Mouse (Mus musculus) midbrain, postnatal 0 days (tissue): Measurements from ENCODE around the gene Fxyd2. TPM values are rescaled to one million over a fixed set of nuclear protein-coding genes. Genes with fewer than 3 reads are reported as not detected.

Experiments used
- ATAC-seq: fragments of 200-750 bp; cut with Nextera tagmentation; 2 replicates; pipeline ENCODE4 v1.8.0; 2017; ENCODE audit warnings: moderate number of reproducible peaks, mild to moderate bottlenecking, moderate TSS enrichment, moderate library complexity; ENCODE audit not compliant: low FRiP score
- DNase-seq: peaks from one replicate; pipeline ENCODE4 v3.0.0-alpha.2; 2015; ENCODE audit warnings: low spot score
- H3K27ac ChIP-seq: fragments of 300-500 bp; sonication (generic); 2 replicates; pipeline ENCODE4 v1.5.1; 2014; ENCODE audit warnings: low read depth, mild to moderate bottlenecking, low read length, mixed read lengths
- H3K27me3 ChIP-seq: fragments of 300-500 bp; sonication (generic); 2 replicates; pipeline ENCODE4 v1.6.1; 2014; ENCODE audit warnings: low read length, control low read depth, mixed read lengths; ENCODE audit not compliant: insufficient read depth
- H3K36me3 ChIP-seq: fragments of 300-500 bp; sonication (generic); 2 replicates; pipeline ENCODE4 v1.6.1; 2014; ENCODE audit warnings: low read length, control low read depth, mixed read lengths; ENCODE audit not compliant: insufficient read depth
- H3K4me1 ChIP-seq: fragments of 300-500 bp; sonication (generic); 2 replicates; pipeline ENCODE4 v1.6.1; 2014; ENCODE audit warnings: mild to moderate bottlenecking, control low read depth, antibody characterized with exemption, low read length, mixed read lengths; ENCODE audit not compliant: insufficient read depth
- H3K4me2 ChIP-seq: fragments of 300-500 bp; sonication (generic); 2 replicates; pipeline ENCODE4 v1.6.1; 2014; ENCODE audit warnings: low read depth, mild to moderate bottlenecking, low read length, mixed read lengths; ENCODE audit not compliant: poor library complexity, severe bottlenecking
- H3K4me3 ChIP-seq: fragments of 300-500 bp; sonication (generic); 2 replicates; pipeline ENCODE4 v1.5.1; 2014; ENCODE audit warnings: low read depth, mild to moderate bottlenecking, low read length, moderate library complexity
- H3K9ac ChIP-seq: fragments of 300-500 bp; sonication (generic); replicated peaks from 2 replicates; pipeline ENCODE4 v1.6.1; 2014; ENCODE audit warnings: mild to moderate bottlenecking, low read length, moderate library complexity, mixed read lengths; ENCODE audit not compliant: poor library complexity, severe bottlenecking
- H3K9me3 ChIP-seq: fragments of 300-500 bp; sonication (generic); 2 replicates; pipeline ENCODE4 v1.6.1; 2016; ENCODE audit warnings: low read length, control low read depth
- CTCF ChIP-seq: IDR thresholded peaks from 2 replicates; pipeline ENCODE4 v1.5.1; 2016; ENCODE audit warnings: antibody characterized with exemption, mild to moderate bottlenecking
- WGBS: fragments of 180-500 bp; shearing (Covaris S2); extraction: QIAGEN DNeasy Blood & Tissue Kit; methylation state at CpG from one replicate; pipeline ENCODE4 v1.1.7; 2014; 5-methylcytosine and 5-hydroxymethylcytosine counted together
- polyA plus RNA-seq: library from polyadenylated mRNA; unstranded; fragments of >200 nt; fragmentation: Nextera tagmentation; extraction: Ambion mirVana; gene quantifications from 2 replicates; pipeline ENCODE4 v1.2.1, GENCODE M21; 2015
- total RNA-seq: library from RNA; depleted of rRNA; stranded (reverse); fragments of >200 nt; gene quantifications from 2 replicates; pipeline ENCODE4 v1.2.3, GENCODE M21; 2014

The Fxyd2 gene
- total and polyA plus RNA-seq, 2 experiments from 2014 or later = 21.0 to 40.8 TPM

GRCm38 (mm10) chr9:45395796-45396195, 3.7 kb upstream of the Fxyd2 start:
- no peak for ATAC-seq
- 71% methylated on average over 3 of the region's 3 CpGs for WGBS
- no peak for DNase-seq
- no peaks in the 10 kb centered on the region for H3K4me1 ChIP-seq
- H3K9ac ChIP-seq = no peak overlapping the region
- H3K9me3 ChIP-seq = no peaks in the 10 kb centered on the region
- H3K36me3 ChIP-seq = peaks cover 45% of the 10 kb centered on the region
- no peaks in the 10 kb centered on the region for H3K27me3 ChIP-seq
- H3K4me2 ChIP-seq = no peak overlapping the region
- H3K4me3 ChIP-seq = no peak overlapping the region
- no peak overlapping the region for H3K27ac ChIP-seq
- TF ChIP-seq CTCF = no peak

GRCm38 (mm10) chr9:45398336-45398735, 1.1 kb upstream of the Fxyd2 start:
- ATAC-seq (no peak), DNase-seq (no peak)
- no peak for TF ChIP-seq CTCF
- Histone ChIP-seq H3K4me3 (no peak overlapping the region), H3K27ac (no peak overlapping the region), H3K4me1 (no peaks in the 10 kb centered on the region), H3K4me2 (no peak overlapping the region), H3K9me3 (no peaks in the 10 kb centered on the region), H3K27me3 (no peaks in the 10 kb centered on the region), H3K36me3 (peaks cover 23% of the 10 kb centered on the region), H3K9ac (no peak overlapping the region)
- WGBS = 60% methylated on average over 1 of the region's 1 CpGs

- Histone ChIP-seq H3K27ac (no peak overlapping the region), H3K4me1 (no peaks in the 10 kb centered on the region), H3K4me3 (no peak overlapping the region), H3K9me3 (no peaks in the 10 kb centered on the region), H3K4me2 (no peak overlapping the region), H3K27me3 (no peaks in the 10 kb centered on the region), H3K36me3 (no peaks in the 10 kb centered on the region), H3K9ac (no peak overlapping the region)
- DNase-seq (no peak), ATAC-seq (no peak)
- 52% methylated on average over 4 of the region's 4 CpGs for WGBS
- no peak for TF ChIP-seq CTCF
These were observed 2.4 kb downstream of the Fxyd2 start for GRCm38 (mm10) chr9:45401851-45402250.

DNA sequence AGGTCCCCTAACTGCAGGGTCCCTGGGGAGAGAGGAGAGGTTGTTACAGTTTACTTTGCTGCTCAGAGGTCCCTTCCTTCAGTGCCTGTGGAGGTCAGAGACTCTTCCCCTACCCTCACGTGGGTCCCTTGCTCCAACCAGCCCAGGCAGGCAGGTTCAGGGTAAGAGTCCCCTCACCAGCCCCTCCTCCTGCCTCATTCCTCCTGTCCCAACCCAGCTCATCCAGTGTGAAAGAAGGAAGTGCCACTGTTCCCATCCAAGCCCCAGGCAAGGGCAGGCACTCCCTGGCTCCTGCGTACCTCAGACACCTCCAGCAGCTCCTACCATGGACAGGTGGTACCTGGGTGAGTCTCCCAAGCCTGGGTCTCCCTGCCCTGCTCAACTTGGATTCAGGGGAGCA, 3.5 kb downstream of the Fxyd2 start:
- no peak overlapping the region for H3K4me3 ChIP-seq
- H3K27ac ChIP-seq = no peak overlapping the region
- no peaks in the 10 kb centered on the region for H3K9me3 ChIP-seq
- H3K9ac ChIP-seq = no peak overlapping the region
- no peak for DNase-seq
- ATAC-seq = no peak
- H3K36me3 ChIP-seq = no peaks in the 10 kb centered on the region
- H3K4me1 ChIP-seq = no peaks in the 10 kb centered on the region
- no peaks in the 10 kb centered on the region for H3K27me3 ChIP-seq
- no peak overlapping the region for H3K4me2 ChIP-seq
- TF ChIP-seq CTCF = no peak
- 69% methylated on average over 2 of the region's 2 CpGs for WGBS

DNA sequence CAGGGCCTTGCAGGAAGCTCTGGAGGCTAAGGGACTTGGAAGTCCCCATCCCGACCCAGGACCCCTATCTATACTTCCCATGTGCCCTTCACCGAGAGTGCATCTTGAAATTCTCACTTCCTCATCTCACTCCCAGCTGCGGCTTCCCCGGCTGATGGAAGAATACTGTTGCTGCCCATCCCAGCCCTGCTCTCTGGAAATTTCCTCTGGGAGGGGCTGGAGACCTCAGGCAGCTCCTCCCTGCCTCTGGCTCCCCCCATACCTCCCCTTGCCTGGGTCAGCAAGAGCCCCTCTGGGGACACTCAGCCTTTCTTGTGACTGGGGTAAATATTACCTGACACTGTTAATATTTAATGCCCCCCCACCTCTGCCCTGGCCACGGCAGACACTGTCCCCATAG, 6.2 kb downstream of the Fxyd2 start:
- WGBS = 77% methylated on average over 5 of the region's 5 CpGs
- TF ChIP-seq CTCF = no peak
- no peaks in the 10 kb centered on the region for H3K9me3 ChIP-seq

GRCm38 (mm10) chr9:45406808-45407207, 7.3 kb downstream of the Fxyd2 start:
- H3K9ac ChIP-seq = no peak overlapping the region
- no peaks in the 10 kb centered on the region for H3K36me3 ChIP-seq
- no peak overlapping the region for H3K4me3 ChIP-seq
- H3K4me1 ChIP-seq = no peaks in the 10 kb centered on the region
- no peak for ATAC-seq
- TF ChIP-seq CTCF = no peak
- H3K4me2 ChIP-seq = no peak overlapping the region
- H3K9me3 ChIP-seq = no peaks in the 10 kb centered on the region
- no peak overlapping the region for H3K27ac ChIP-seq
- no peak for DNase-seq
- H3K27me3 ChIP-seq = no peaks in the 10 kb centered on the region
- WGBS = 75% methylated on average over 3 of the region's 3 CpGs

More for the DNA sequence above, 6.2 kb downstream of the Fxyd2 start:
- Histone ChIP-seq H3K36me3 (no peaks in the 10 kb centered on the region), H3K9ac (no peak overlapping the region), H3K4me2 (no peak overlapping the region), H3K27ac (no peak overlapping the region), H3K4me1 (no peaks in the 10 kb centered on the region), H3K4me3 (no peak overlapping the region), H3K27me3 (no peaks in the 10 kb centered on the region)
- DNase-seq (no peak), ATAC-seq (no peak)
